Mouse (Mus musculus): ENCODE data around the gene Umad1. TPM values are rescaled to one million over a fixed set of nuclear protein-coding genes. Genes with fewer than 3 reads are reported as not detected.

The Umad1 gene
- polyA plus RNA-seq, 1 experiment from 2014 or later: 62.2 TPM

GRCm38 (mm10) chr6:8399710-8400109 lies 140.6 kb downstream of the Umad1 start:
- WGBS: 29% methylated on average over 1 of the region's 1 CpGs
- no peaks in the 10 kb centered on the region for H3K9me3 ChIP-seq (replicated peaks)

DNA sequence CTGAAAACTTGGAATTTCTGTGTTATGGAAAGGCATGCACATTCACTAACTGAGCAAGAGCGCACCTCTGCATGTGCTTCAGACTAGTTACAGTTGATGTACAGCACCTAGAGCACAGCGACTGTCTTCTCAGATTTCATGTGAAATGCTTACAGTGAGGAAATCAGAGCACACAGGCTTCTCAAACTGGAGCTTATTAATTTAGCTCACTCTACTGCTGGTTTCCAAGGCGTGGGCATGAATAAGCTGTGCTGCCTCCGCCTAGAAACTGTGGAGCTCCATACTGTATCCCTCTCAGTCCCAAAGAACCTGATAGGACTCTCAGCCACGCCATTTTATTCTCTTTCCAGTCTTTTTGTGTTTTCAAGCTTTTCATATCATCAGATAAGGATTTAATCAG lies 144.0 kb downstream of the Umad1 start:
- Histone ChIP-seq H3K4me2 (no peak overlapping the region), H3K4me3 (replicated peaks) (no peak overlapping the region), H3K9ac (replicated peaks) (no peak overlapping the region), H3K36me3 (no peaks in the 10 kb centered on the region; the same call in 1 of the 2 replicates), H3K27ac (replicated peaks) (no peak overlapping the region), H3K4me1 (no peaks in the 10 kb centered on the region), H3K9me3 (replicated peaks) (no peaks in the 10 kb centered on the region), H3K27me3 (replicated peaks) (no peaks in the 10 kb centered on the region)
- WGBS: 92% methylated on average over 5 of the region's 5 CpGs
- ATAC-seq (ENCODE audit: low FRiP score): no peak

More at GRCm38 (mm10) chr6:8399710-8400109, 140.6 kb downstream of the Umad1 start:
- ATAC-seq (ENCODE audit: low FRiP score): no peak
- Histone ChIP-seq H3K27me3 (replicated peaks) (no peaks in the 10 kb centered on the region), H3K4me3 (replicated peaks) (no peak overlapping the region), H3K9ac (replicated peaks) (no peak overlapping the region), H3K36me3 (no peaks in the 10 kb centered on the region; the same call in 1 of the 2 replicates), H3K4me1 (no peaks in the 10 kb centered on the region), H3K4me2 (no peak overlapping the region), H3K27ac (replicated peaks) (no peak overlapping the region)

GRCm38 (mm10) chr6:8405844-8406243 lies 146.8 kb downstream of the Umad1 start:
- no peak overlapping the region for H3K9ac ChIP-seq (replicated peaks)
- H3K9me3 ChIP-seq (replicated peaks): no peaks in the 10 kb centered on the region
- H3K36me3 ChIP-seq: no peaks in the 10 kb centered on the region; the same call in 1 of the 2 replicates
- H3K4me1 ChIP-seq: no peaks in the 10 kb centered on the region
- H3K27me3 ChIP-seq (replicated peaks): no peaks in the 10 kb centered on the region
- H3K27ac ChIP-seq (replicated peaks): no peak overlapping the region
- no peak overlapping the region for H3K4me2 ChIP-seq
- no peak for ATAC-seq (ENCODE audit: low FRiP score)
- 82% methylated on average over 5 of the region's 5 CpGs for WGBS
- no peak overlapping the region for H3K4me3 ChIP-seq (replicated peaks)

- 85% methylated on average over 2 of the region's 2 CpGs for WGBS
- no peaks in the 10 kb centered on the region for H3K27me3 ChIP-seq (replicated peaks)
- ATAC-seq (ENCODE audit: low FRiP score): no peak
These were observed 149.2 kb downstream of the Umad1 start for GRCm38 (mm10) chr6:8408332-8408731.

DNA sequence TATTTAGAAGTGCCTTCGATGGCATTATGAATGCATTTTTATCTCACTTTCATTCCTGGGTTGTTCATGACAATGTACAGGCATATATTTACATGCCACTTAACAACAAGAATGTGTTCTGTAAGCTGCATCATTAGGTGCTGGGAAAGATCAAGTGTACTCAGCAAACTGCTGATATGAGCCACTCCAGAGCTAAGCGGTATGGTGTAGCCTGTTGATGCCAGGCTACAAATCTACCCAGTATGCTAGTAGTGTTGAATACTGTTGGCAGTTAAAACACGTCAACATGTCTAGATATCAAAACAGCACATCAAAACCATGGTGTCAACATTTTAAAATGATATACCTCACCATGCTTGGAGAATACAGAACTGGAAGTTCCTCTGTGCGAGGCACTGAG lies 150.8 kb downstream of the Umad1 start:
- no peaks in the 10 kb centered on the region for H3K9me3 ChIP-seq (replicated peaks)
- WGBS: 89% methylated on average over 4 of the region's 4 CpGs
- H3K9ac ChIP-seq (replicated peaks): no peak overlapping the region
- peaks cover 12% of the 10 kb centered on the region; the same call in 1 of the 2 replicates for H3K4me1 ChIP-seq
- no peaks in the 10 kb centered on the region for H3K36me3 ChIP-seq
- H3K27me3 ChIP-seq (replicated peaks): no peaks in the 10 kb centered on the region
- ATAC-seq (ENCODE audit: low FRiP score): no peak
- no peak overlapping the region for H3K4me2 ChIP-seq
- H3K27ac ChIP-seq (replicated peaks): no peak overlapping the region
- H3K4me3 ChIP-seq (replicated peaks): no peak overlapping the region

More at GRCm38 (mm10) chr6:8408332-8408731, 149.2 kb downstream of the Umad1 start:
- H3K36me3 ChIP-seq: no peaks in the 10 kb centered on the region
- no peaks in the 10 kb centered on the region for H3K9me3 ChIP-seq (replicated peaks)
- no peak overlapping the region for H3K4me3 ChIP-seq (replicated peaks)
- H3K9ac ChIP-seq (replicated peaks): no peak overlapping the region
- no peak overlapping the region for H3K27ac ChIP-seq (replicated peaks)
- H3K4me2 ChIP-seq: no peak overlapping the region
- H3K4me1 ChIP-seq: peaks cover 4% of the 10 kb centered on the region; the same call in 1 of the 2 replicates

GRCm38 (mm10) chr6:8412845-8413598 lies 153.9 kb downstream of the Umad1 start:
- peak; percentile 40; the same call in 1 of the 2 replicates for ATAC-seq (ENCODE audit: low FRiP score)
- peak overlapping the region; percentile 23; the same call in 1 of the 2 replicates for H3K9ac ChIP-seq (replicated peaks)
- no peak overlapping the region for H3K27ac ChIP-seq (replicated peaks)
- 0 out of 2 replicates have a peak overlapping the region, but pooled peaks have one; percentile 3 for H3K4me2 ChIP-seq
- no peak overlapping the region for H3K4me3 ChIP-seq (replicated peaks)
- 53% methylated on average over 10 of the region's 10 CpGs for WGBS
- no peaks in the 10 kb centered on the region for H3K36me3 ChIP-seq
- peaks cover 12% of the 10 kb centered on the region; the same call in 1 of the 2 replicates for H3K4me1 ChIP-seq
- H3K9me3 ChIP-seq (replicated peaks): no peaks in the 10 kb centered on the region
- no peaks in the 10 kb centered on the region for H3K27me3 ChIP-seq (replicated peaks)

DNA sequence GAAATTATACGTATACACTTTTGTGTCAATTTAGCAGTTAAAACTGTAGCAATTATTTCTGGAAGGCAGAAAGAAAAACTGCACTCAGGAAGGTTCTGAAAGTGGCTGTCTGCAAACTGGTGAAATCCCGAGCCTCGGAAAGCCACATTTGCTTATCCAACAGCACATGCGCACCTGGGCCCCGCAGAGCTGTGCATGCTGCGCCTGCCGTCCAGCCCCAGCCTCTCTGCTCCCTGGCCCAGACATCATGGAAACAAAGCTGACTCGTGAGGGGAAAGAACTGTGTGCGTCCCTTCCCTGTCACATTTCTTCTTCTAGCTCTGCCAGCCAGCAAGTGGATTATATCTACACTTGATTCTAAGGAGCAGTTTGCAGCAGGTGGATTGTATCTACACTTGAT lies 154.9 kb downstream of the Umad1 start:
- 53% methylated on average over 9 of the region's 9 CpGs for WGBS
- Histone ChIP-seq H3K27me3 (replicated peaks) (no peaks in the 10 kb centered on the region), H3K27ac (replicated peaks) (0 out of 2 replicates have a peak overlapping the region, but pooled peaks have one; percentile 6), H3K4me3 (replicated peaks) (peak overlapping the region; percentile 11; the same call in 1 of the 2 replicates), H3K9ac (replicated peaks) (no peak overlapping the region), H3K36me3 (no peaks in the 10 kb centered on the region), H3K4me1 (peaks cover 12% of the 10 kb centered on the region; the same call in 1 of the 2 replicates), H3K4me2 (peak overlapping the region; percentile 9), H3K9me3 (replicated peaks) (no peaks in the 10 kb centered on the region)
- no peak; the same call in 1 of the 2 replicates for ATAC-seq (ENCODE audit: low FRiP score)

- Histone ChIP-seq H3K9ac (replicated peaks) (no peak overlapping the region), H3K9me3 (replicated peaks) (no peaks in the 10 kb centered on the region), H3K4me3 (replicated peaks) (no peak overlapping the region), H3K4me1 (peaks cover 17% of the 10 kb centered on the region), H3K27ac (replicated peaks) (no peak overlapping the region), H3K4me2 (no peak overlapping the region), H3K27me3 (replicated peaks) (no peaks in the 10 kb centered on the region), H3K36me3 (no peaks in the 10 kb centered on the region)
- 59% methylated on average over 5 of the region's 5 CpGs for WGBS
- ATAC-seq (ENCODE audit: low FRiP score): no peak
These were observed 156.7 kb downstream of the Umad1 start for GRCm38 (mm10) chr6:8415823-8416222.

DNA sequence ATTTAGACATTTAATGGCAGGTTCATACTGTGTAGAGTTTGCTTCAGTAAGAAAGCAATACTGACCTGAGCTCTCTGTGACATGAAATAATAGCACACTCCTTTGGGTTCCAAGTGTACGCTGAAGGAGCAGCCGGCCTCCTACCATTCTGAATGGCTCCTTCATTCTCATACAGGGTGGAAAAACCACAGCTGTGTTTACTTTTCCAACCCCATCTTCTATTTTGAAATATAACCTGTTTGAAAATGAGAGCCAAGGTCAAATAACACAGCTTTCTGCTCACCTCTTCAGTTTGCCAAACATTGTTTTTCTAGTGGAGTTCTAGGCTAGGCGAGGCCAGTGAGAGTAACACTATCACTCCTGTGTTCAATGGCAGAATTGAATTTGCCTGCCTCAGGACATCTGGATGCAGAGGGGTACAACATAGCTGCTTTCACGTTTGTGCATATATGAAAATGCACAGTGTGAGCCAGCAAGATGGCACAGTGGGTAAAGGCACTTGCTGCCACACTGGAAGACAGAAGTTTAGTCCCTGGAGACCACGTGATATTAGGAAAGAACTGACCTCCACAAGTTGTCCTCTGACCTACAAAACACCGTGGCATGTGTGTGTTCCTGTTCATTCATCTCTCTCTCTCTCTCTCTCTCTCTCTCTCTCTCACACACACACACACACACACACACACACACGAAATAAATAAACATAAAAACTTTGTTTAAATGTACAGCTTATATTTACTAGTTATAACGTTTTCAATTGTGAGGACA lies 157.9 kb downstream of the Umad1 start:
- no peak for ATAC-seq (ENCODE audit: low FRiP score)
- Histone ChIP-seq H3K9ac (replicated peaks) (no peak overlapping the region), H3K9me3 (replicated peaks) (no peaks in the 10 kb centered on the region), H3K36me3 (no peaks in the 10 kb centered on the region), H3K27me3 (replicated peaks) (no peaks in the 10 kb centered on the region), H3K27ac (replicated peaks) (no peak overlapping the region), H3K4me1 (peaks cover 25% of the 10 kb centered on the region), H3K4me3 (replicated peaks) (no peak overlapping the region), H3K4me2 (no peak overlapping the region)
- WGBS: 83% methylated on average over 8 of the region's 8 CpGs

GRCm38 (mm10) chr6:8419485-8420186 lies 160.5 kb downstream of the Umad1 start:
- no peak overlapping the region for H3K4me3 ChIP-seq (replicated peaks)
- H3K36me3 ChIP-seq: no peaks in the 10 kb centered on the region
- no peak for ATAC-seq (ENCODE audit: low FRiP score)
- H3K9ac ChIP-seq (replicated peaks): no peak overlapping the region
- H3K27me3 ChIP-seq (replicated peaks): no peaks in the 10 kb centered on the region
- no peak overlapping the region for H3K4me2 ChIP-seq
- H3K9me3 ChIP-seq (replicated peaks): no peaks in the 10 kb centered on the region
- H3K27ac ChIP-seq (replicated peaks): no peak overlapping the region
- 66% methylated on average over 4 of the region's 4 CpGs for WGBS
- peaks cover 24% of the 10 kb centered on the region for H3K4me1 ChIP-seq

DNA sequence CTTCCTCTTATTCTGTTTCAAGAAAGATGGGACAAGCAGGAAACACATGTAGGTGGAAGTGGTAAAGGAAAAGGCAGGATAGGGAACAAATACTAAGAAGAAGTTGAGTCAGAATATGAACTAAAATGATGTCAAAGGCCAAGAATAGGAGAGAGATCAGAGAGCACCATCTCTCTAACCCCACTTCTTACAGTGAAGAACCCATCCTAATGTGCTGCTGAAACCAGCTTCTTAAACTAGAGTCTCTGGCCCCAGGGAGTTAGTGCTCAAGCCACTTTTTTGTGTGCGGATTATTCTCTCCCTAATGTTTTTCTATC lies 161.1 kb downstream of the Umad1 start:
- Histone ChIP-seq H3K4me3 (replicated peaks) (no peak overlapping the region), H3K9ac (replicated peaks) (no peak overlapping the region), H3K36me3 (no peaks in the 10 kb centered on the region), H3K27ac (replicated peaks) (no peak overlapping the region), H3K27me3 (replicated peaks) (no peaks in the 10 kb centered on the region), H3K9me3 (replicated peaks) (no peaks in the 10 kb centered on the region), H3K4me2 (no peak overlapping the region), H3K4me1 (peaks cover 24% of the 10 kb centered on the region)
- ATAC-seq (ENCODE audit: low FRiP score): no peak
- WGBS: 93% methylated on average over 1 of the region's 1 CpGs

All from neural tube, embryonic 15.5 days (tissue).